Mouse (Mus musculus) forebrain, embryonic 13.5 days (tissue): Measurements from ENCODE around the gene Phyhd1. TPM values are rescaled to one million over a fixed set of nuclear protein-coding genes. Genes with fewer than 3 reads are reported as not detected.

Experiments
- ATAC-seq: fragments of 200-750 bp; cut with Nextera tagmentation; 2 replicates; pipeline ENCODE4 v1.8.0; 2017
- H3K27ac ChIP-seq: fragments of 300-500 bp; sonication (generic); 2 replicates; pipeline ENCODE4 v1.5.1; 2015; ENCODE audit warnings: inconsistent platforms, mild to moderate bottlenecking, moderate library complexity
- H3K27me3 ChIP-seq: fragments of 300-500 bp; sonication (generic); 2 replicates; pipeline ENCODE4 v1.6.1; 2015; ENCODE audit warnings: mild to moderate bottlenecking, inconsistent platforms
- H3K36me3 ChIP-seq: fragments of 300-500 bp; sonication (generic); 2 replicates; pipeline ENCODE4 v1.6.1; 2015; ENCODE audit warnings: mild to moderate bottlenecking, inconsistent platforms; ENCODE audit not compliant: poor library complexity, severe bottlenecking
- H3K4me1 ChIP-seq: fragments of 300-500 bp; sonication (generic); 2 replicates; pipeline ENCODE4 v1.6.1; 2015; ENCODE audit warnings: inconsistent platforms
- H3K4me2 ChIP-seq: fragments of 300-500 bp; sonication (generic); 2 replicates; pipeline ENCODE4 v1.6.1; 2015; ENCODE audit warnings: inconsistent platforms, mild to moderate bottlenecking, moderate library complexity
- H3K4me3 ChIP-seq: fragments of 300-500 bp; sonication (generic); 2 replicates; pipeline ENCODE4 v1.5.1; 2015; ENCODE audit warnings: mild to moderate bottlenecking, inconsistent platforms
- H3K9ac ChIP-seq: fragments of 300-500 bp; sonication (generic); 2 replicates; pipeline ENCODE4 v1.6.1; 2015; ENCODE audit warnings: mild to moderate bottlenecking, inconsistent platforms
- H3K9me3 ChIP-seq: fragments of 300-500 bp; sonication (generic); replicated peaks from 2 replicates; pipeline ENCODE4 v1.6.1; 2016; ENCODE audit warnings: inconsistent platforms
- WGBS: fragments of 180-500 bp; shearing (Covaris S2); methylation state at CpG from one replicate; pipeline ENCODE4 v1.1.7; 2015; 5-methylcytosine and 5-hydroxymethylcytosine counted together
- polyA plus RNA-seq: library from polyadenylated mRNA; unstranded; fragments of >200 nt; fragmentation: Nextera tagmentation; extraction: Ambion mirVana; gene quantifications from 2 replicates; pipeline ENCODE4 v1.2.1, GENCODE M21; 2015

Gene Phyhd1
- polyA plus RNA-seq, 1 experiment from 2014 or later: 5.3 TPM

GRCm38 (mm10) chr2:30299966-30300365 is 34.0 kb downstream of the Phyhd1 start:
- H3K36me3 ChIP-seq: peaks cover 83% of the 10 kb centered on the region

GRCm38 (mm10) chr2:30306087-30306486 is 40.1 kb downstream of the Phyhd1 start:
- H3K36me3 ChIP-seq: peaks cover 99% of the 10 kb centered on the region
- 97% methylated on average over 7 of the region's 7 CpGs for WGBS

More at GRCm38 (mm10) chr2:30299966-30300365, 34.0 kb downstream of the Phyhd1 start:
- H3K9me3 ChIP-seq: no peaks in the 10 kb centered on the region
- no peaks in the 10 kb centered on the region for H3K4me1 ChIP-seq
- H3K4me2 ChIP-seq: no peak overlapping the region
- no peak overlapping the region for H3K27ac ChIP-seq
- no peak overlapping the region for H3K4me3 ChIP-seq
- WGBS: 89% methylated on average over 5 of the region's 5 CpGs
- ATAC-seq: no peak
- H3K27me3 ChIP-seq: no peaks in the 10 kb centered on the region
- H3K9ac ChIP-seq: no peak overlapping the region

GRCm38 (mm10) chr2:30309351-30309750 is 43.3 kb downstream of the Phyhd1 start:
- Histone ChIP-seq H3K4me3 (no peak overlapping the region), H3K9me3 (no peaks in the 10 kb centered on the region), H3K4me1 (no peaks in the 10 kb centered on the region), H3K4me2 (no peak overlapping the region), H3K27ac (no peak overlapping the region), H3K9ac (no peak overlapping the region), H3K36me3 (peaks cover 98% of the 10 kb centered on the region), H3K27me3 (no peaks in the 10 kb centered on the region)
- ATAC-seq: no peak
- 94% methylated on average over 3 of the region's 3 CpGs for WGBS

More at GRCm38 (mm10) chr2:30306087-30306486, 40.1 kb downstream of the Phyhd1 start:
- no peak overlapping the region for H3K4me2 ChIP-seq
- no peak overlapping the region for H3K9ac ChIP-seq
- H3K4me3 ChIP-seq: no peak overlapping the region
- H3K27ac ChIP-seq: no peak overlapping the region
- no peaks in the 10 kb centered on the region for H3K27me3 ChIP-seq
- H3K9me3 ChIP-seq: no peaks in the 10 kb centered on the region
- H3K4me1 ChIP-seq: no peaks in the 10 kb centered on the region
- ATAC-seq: no peak

GRCm38 (mm10) chr2:30311481-30311880 is 45.5 kb downstream of the Phyhd1 start:
- no peak overlapping the region for H3K9ac ChIP-seq
- no peaks in the 10 kb centered on the region for H3K4me1 ChIP-seq
- no peaks in the 10 kb centered on the region for H3K27me3 ChIP-seq
- WGBS: 91% methylated on average over 2 of the region's 2 CpGs
- H3K36me3 ChIP-seq: peaks cover 97% of the 10 kb centered on the region
- H3K9me3 ChIP-seq: no peaks in the 10 kb centered on the region
- no peak for ATAC-seq
- H3K4me2 ChIP-seq: no peak overlapping the region
- no peak overlapping the region for H3K4me3 ChIP-seq
- no peak overlapping the region for H3K27ac ChIP-seq

- peaks cover 95% of the 10 kb centered on the region for H3K36me3 ChIP-seq
- H3K4me2 ChIP-seq: no peak overlapping the region
- no peak for ATAC-seq
- H3K27me3 ChIP-seq: no peaks in the 10 kb centered on the region
- no peak overlapping the region for H3K9ac ChIP-seq
- 94% methylated on average over 4 of the region's 4 CpGs for WGBS
- no peaks in the 10 kb centered on the region for H3K4me1 ChIP-seq
- H3K27ac ChIP-seq: no peak overlapping the region
- no peaks in the 10 kb centered on the region for H3K9me3 ChIP-seq
- no peak overlapping the region for H3K4me3 ChIP-seq
Observed at GRCm38 (mm10) chr2:30316136-30316535, 50.1 kb downstream of the Phyhd1 start.

- no peak overlapping the region for H3K9ac ChIP-seq
- H3K27ac ChIP-seq: no peak overlapping the region
- no peaks in the 10 kb centered on the region for H3K9me3 ChIP-seq
- WGBS: 96% methylated on average over 5 of the region's 5 CpGs
- no peak for ATAC-seq
- no peaks in the 10 kb centered on the region for H3K27me3 ChIP-seq
- H3K4me1 ChIP-seq: no peaks in the 10 kb centered on the region
- no peak overlapping the region for H3K4me3 ChIP-seq
- no peak overlapping the region for H3K4me2 ChIP-seq
- H3K36me3 ChIP-seq: peaks cover 96% of the 10 kb centered on the region
Observed at GRCm38 (mm10) chr2:30316955-30317354, 51.0 kb downstream of the Phyhd1 start.

GRCm38 (mm10) chr2:30319260-30319659 is 53.3 kb downstream of the Phyhd1 start:
- no peaks in the 10 kb centered on the region for H3K9me3 ChIP-seq
- no peak for ATAC-seq
- no peaks in the 10 kb centered on the region for H3K4me1 ChIP-seq
- H3K4me2 ChIP-seq: no peak overlapping the region
- WGBS: 94% methylated on average over 4 of the region's 4 CpGs
- H3K4me3 ChIP-seq: no peak overlapping the region
- H3K36me3 ChIP-seq: peaks cover 96% of the 10 kb centered on the region
- no peak overlapping the region for H3K9ac ChIP-seq
- H3K27me3 ChIP-seq: no peaks in the 10 kb centered on the region
- no peak overlapping the region for H3K27ac ChIP-seq

- Histone ChIP-seq H3K36me3 (peaks cover 97% of the 10 kb centered on the region), H3K4me3 (no peak overlapping the region), H3K4me2 (no peak overlapping the region), H3K27me3 (no peaks in the 10 kb centered on the region), H3K9ac (peak overlapping the region; percentile 8; the same call in 1 of the 2 replicates), H3K9me3 (no peaks in the 10 kb centered on the region), H3K27ac (no peak overlapping the region), H3K4me1 (no peaks in the 10 kb centered on the region)
- 88% methylated on average over 7 of the region's 7 CpGs for WGBS
- no peak for ATAC-seq
Observed at GRCm38 (mm10) chr2:30323111-30323510, 57.1 kb downstream of the Phyhd1 start.

GRCm38 (mm10) chr2:30325296-30325695 is 59.3 kb downstream of the Phyhd1 start:
- ATAC-seq: no peak
- Histone ChIP-seq H3K27me3 (no peaks in the 10 kb centered on the region), H3K4me3 (no peak overlapping the region), H3K9me3 (no peaks in the 10 kb centered on the region), H3K9ac (no peak overlapping the region), H3K4me1 (no peaks in the 10 kb centered on the region), H3K27ac (no peak overlapping the region), H3K4me2 (no peak overlapping the region), H3K36me3 (peaks cover 98% of the 10 kb centered on the region)
- WGBS: 92% methylated on average over 5 of the region's 5 CpGs

- no peak overlapping the region for H3K4me3 ChIP-seq
- H3K9ac ChIP-seq: no peak overlapping the region
- ATAC-seq: no peak
- H3K4me1 ChIP-seq: no peaks in the 10 kb centered on the region
- peaks cover 98% of the 10 kb centered on the region for H3K36me3 ChIP-seq
- no peak overlapping the region for H3K4me2 ChIP-seq
- no peak overlapping the region for H3K27ac ChIP-seq
- WGBS: 94% methylated on average over 7 of the region's 7 CpGs
- no peaks in the 10 kb centered on the region for H3K27me3 ChIP-seq
- no peaks in the 10 kb centered on the region for H3K9me3 ChIP-seq
Observed at GRCm38 (mm10) chr2:30327276-30327675, 61.3 kb downstream of the Phyhd1 start.

- no peak overlapping the region for H3K4me2 ChIP-seq
- H3K4me1 ChIP-seq: no peaks in the 10 kb centered on the region
- 91% methylated on average over 3 of the region's 3 CpGs for WGBS
- H3K36me3 ChIP-seq: peaks cover 98% of the 10 kb centered on the region
- H3K4me3 ChIP-seq: no peak overlapping the region
- H3K27me3 ChIP-seq: no peaks in the 10 kb centered on the region
- no peaks in the 10 kb centered on the region for H3K9me3 ChIP-seq
- no peak overlapping the region for H3K27ac ChIP-seq
- no peak overlapping the region for H3K9ac ChIP-seq
- ATAC-seq: no peak
Observed at GRCm38 (mm10) chr2:30328791-30329190, 62.8 kb downstream of the Phyhd1 start.
